ENCODE assay signal across 9 mouse cellular contexts in the genomic region with DNA sequence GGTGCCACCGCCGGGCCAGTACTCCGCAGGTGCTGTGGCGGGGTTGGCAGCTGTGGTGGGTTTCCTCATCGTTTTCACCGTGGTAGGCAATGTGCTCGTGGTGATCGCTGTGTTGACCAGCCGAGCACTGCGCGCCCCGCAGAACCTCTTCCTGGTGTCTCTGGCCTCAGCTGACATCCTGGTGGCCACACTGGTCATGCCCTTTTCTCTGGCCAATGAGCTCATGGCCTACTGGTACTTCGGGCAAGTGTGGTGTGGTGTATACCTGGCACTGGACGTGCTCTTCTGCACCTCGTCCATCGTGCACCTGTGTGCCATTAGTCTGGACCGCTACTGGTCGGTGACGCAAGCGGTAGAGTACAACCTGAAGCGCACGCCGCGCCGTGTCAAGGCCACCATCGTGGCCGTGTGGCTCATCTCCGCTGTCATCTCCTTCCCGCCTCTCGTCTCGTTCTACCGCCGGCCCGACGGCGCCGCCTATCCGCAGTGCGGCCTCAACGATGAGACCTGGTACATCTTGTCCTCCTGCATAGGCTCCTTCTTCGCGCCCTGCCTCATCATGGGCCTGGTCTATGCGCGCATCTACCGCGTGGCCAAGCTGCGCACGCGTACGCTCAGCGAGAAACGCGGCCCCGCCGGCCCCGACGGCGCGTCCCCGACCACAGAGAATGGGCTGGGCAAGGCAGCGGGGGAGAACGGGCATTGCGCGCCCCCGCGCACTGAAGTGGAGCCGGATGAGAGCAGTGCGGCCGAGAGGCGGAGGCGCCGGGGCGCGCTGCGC. TPM values are rescaled to one million over a fixed set of nuclear protein-coding genes. Genes with fewer than 3 reads are reported as not detected.
A peak's percentile ranks its signal among the peaks of the same experiment; 100 is the strongest.
DNase-seq lines count a peak whose midpoint lies in the region; ATAC-seq and TF ChIP-seq lines count a peak whose summit lies in the region.
"Had no signal": no experiment of that assay in that cellular context is flagged by ENCODE, and none has a peak within 500 bp of the region (broad histone marks: within the 10 kb centered on the region; RNA-seq: fewer than 3 reads in every experiment).

No protein-coding gene starts in this region.

- H3K4me3 ChIP-seq in kidney, embryonic 14.5 days (ENCODE audit: low read length) = peak overlapping the region; percentile 54
- peak overlapping the region; percentile 61 for H3K4me3 ChIP-seq in forebrain, embryonic 10.5 days
- peak overlapping the region; percentile 56 for H3K4me3 ChIP-seq in kidney, embryonic 15.5 days (replicated peaks)
- H3K4me3 ChIP-seq in limb, embryonic 14.5 days (replicated peaks; ENCODE audit: low read length) = peak overlapping the region; percentile 45

- peaks cover 63% of the 10 kb centered on the region for H3K27me3 ChIP-seq in kidney, embryonic 14.5 days (ENCODE audit: control insufficient read depth, insufficient read depth, low read length)
- H3K27me3 ChIP-seq in forebrain, embryonic 10.5 days (ENCODE audit: poor library complexity, severe bottlenecking) = peaks cover 96% of the 10 kb centered on the region
- peaks cover 92% of the 10 kb centered on the region for H3K27me3 ChIP-seq in kidney, embryonic 15.5 days
- H3K27me3 ChIP-seq in limb, embryonic 14.5 days (ENCODE audit: control insufficient read depth, insufficient read depth, low read length) = peaks cover 58% of the 10 kb centered on the region

- peak overlapping the region; percentile 47; the same call in 1 of the 2 replicates for H3K9ac ChIP-seq in kidney, embryonic 14.5 days (ENCODE audit: low read depth, low read length)
- no peak overlapping the region for H3K9ac ChIP-seq in kidney, embryonic 15.5 days
- H3K9ac ChIP-seq in limb, embryonic 14.5 days (ENCODE audit: low read depth, low read length, severe bottlenecking) = no peak overlapping the region

- ATAC-seq in kidney, embryonic 14.5 days (ENCODE audit: low FRiP score, low TSS enrichment) = peak; percentile 26
- ATAC-seq in kidney, embryonic 15.5 days (replicated peaks; ENCODE audit: low FRiP score) = no peak
- ATAC-seq in limb, embryonic 14.5 days (ENCODE audit: low FRiP score, low read depth) = no peak

- DNase-seq in kidney, adult 11 months = no peak
- peak; percentile 69 for DNase-seq in brain, adult 2 months (ENCODE audit: low read depth, low spot score)
- DNase-seq in forebrain, embryonic 10.5 days (ENCODE audit: extremely low spot score, low spot score) = peak; percentile 32
- DNase-seq in limb, embryonic 14.5 days (ENCODE audit: low spot score) = no peak
- DNase-seq in right cerebral cortex, adult 2 months (ENCODE audit: low spot score in 2 of 2) = peak; percentile 59 to 61
- no peak for DNase-seq in adipocyte (ENCODE audit: low spot score)

- no peak overlapping the region for H3K27ac ChIP-seq in kidney, embryonic 14.5 days (ENCODE audit: low read depth, low read length)
- H3K27ac ChIP-seq in forebrain, embryonic 10.5 days = no peak overlapping the region
- H3K27ac ChIP-seq in kidney, embryonic 15.5 days = no peak overlapping the region
- no peak overlapping the region for H3K27ac ChIP-seq in limb, embryonic 14.5 days (replicated peaks; ENCODE audit: low read depth, low read length)

- H3K4me2 ChIP-seq in kidney, embryonic 14.5 days (replicated peaks; ENCODE audit: low read depth, low read length) = peak overlapping the region; percentile 96
- H3K4me2 ChIP-seq in kidney, embryonic 15.5 days = peak overlapping the region; percentile 96
- H3K4me2 ChIP-seq in limb, embryonic 14.5 days (replicated peaks; ENCODE audit: low read depth, low read length, severe bottlenecking) = peak overlapping the region; percentile 78

- H3K4me1 ChIP-seq in kidney, embryonic 14.5 days (ENCODE audit: control insufficient read depth, insufficient read depth, low read length) = peaks cover 8% of the 10 kb centered on the region
- H3K4me1 ChIP-seq in forebrain, embryonic 10.5 days = peaks cover 40% of the 10 kb centered on the region
- H3K4me1 ChIP-seq in kidney, embryonic 15.5 days = peaks cover 29% of the 10 kb centered on the region
- no peaks in the 10 kb centered on the region; the same call in none of the 2 replicates for H3K4me1 ChIP-seq in limb, embryonic 14.5 days (ENCODE audit: control insufficient read depth, insufficient read depth, low read length)

- TF ChIP-seq POLR2A in limb, embryonic 14.5 days (IDR thresholded peaks at IDR 0.05; ENCODE audit: borderline replicate concordance, extremely low read depth, insufficient read depth, insufficient read length) = no peak

- H3K9me3 ChIP-seq in kidney, embryonic 14.5 days (ENCODE audit: control insufficient read depth, low read length) = no peaks in the 10 kb centered on the region
- no peaks in the 10 kb centered on the region for H3K9me3 ChIP-seq in forebrain, embryonic 10.5 days
- no peaks in the 10 kb centered on the region for H3K9me3 ChIP-seq in kidney, embryonic 15.5 days (replicated peaks)
- no peaks in the 10 kb centered on the region for H3K9me3 ChIP-seq in limb, embryonic 14.5 days (ENCODE audit: control insufficient read depth, low read length)

- 5% methylated on average over 73 of the region's 75 CpGs for WGBS in kidney, embryonic 14.5 days
- WGBS in forebrain, embryonic 10.5 days = 5% methylated on average over 75 of the region's 75 CpGs
- 4% methylated on average over 75 of the region's 75 CpGs for WGBS in kidney, embryonic 15.5 days
- 5% methylated on average over 58 of the region's 75 CpGs for WGBS in limb, embryonic 14.5 days

- H3K36me3 ChIP-seq in kidney, embryonic 14.5 days (ENCODE audit: control insufficient read depth, insufficient read depth, low read length) = no peaks in the 10 kb centered on the region
- H3K36me3 ChIP-seq in forebrain, embryonic 10.5 days (replicated peaks) = no peaks in the 10 kb centered on the region
- no peaks in the 10 kb centered on the region for H3K36me3 ChIP-seq in kidney, embryonic 15.5 days
- H3K36me3 ChIP-seq in limb, embryonic 14.5 days (ENCODE audit: control insufficient read depth, insufficient read depth, low read length) = no peaks in the 10 kb centered on the region

RNA-seq across cellular contexts. Expression of a gene that starts 2.1 kb away (rescaled TPM):
- polyA plus RNA-seq in kidney, embryonic 14.5 days (2014; fragmentation: Nextera tagmentation; extraction: Ambion mirVana) = 0.47 and 0.58 TPM in 2 replicates
- polyA plus RNA-seq in forebrain, embryonic 10.5 days (2016; fragmentation: Nextera tagmentation; extraction: Ambion mirVana) = not detected in 2 replicates
- polyA plus RNA-seq in kidney, embryonic 15.5 days (2015; fragmentation: Nextera tagmentation; extraction: Ambion mirVana) = 0.40 and 0.41 TPM in 2 replicates
- 0.10 and 0.13 TPM in 2 replicates for polyA plus RNA-seq in limb, embryonic 14.5 days (2012; rRNA removed)
- 0.10 and 0.15 TPM in 2 replicates for polyA plus RNA-seq in limb, embryonic 14.5 days (2014; fragmentation: Nextera tagmentation; extraction: Ambion mirVana)
- polyA plus RNA-seq: liver, adult 2 months had no signal

Comparison
In these comparisons a context has a peak if more than half of its experiments do, and no peak if none do; other contexts are left out.
1. DNase-seq: peak in brain, adult 2 months (single experiment), forebrain, embryonic 10.5 days (single experiment) and right cerebral cortex, adult 2 months (2 of 2); none in kidney, adult 11 months (single experiment), limb, embryonic 14.5 days (single experiment) and adipocyte (single experiment).
2. Peak in every context shown above with its lines, with median percentiles within 50 percentile points of each other: H3K4me2 ChIP-seq and H3K4me3 ChIP-seq.